Mouse (Mus musculus) megakaryocyte-erythroid progenitor cell, adult 5-6 weeks (primary cell): ENCODE results near the gene Srprb. TPM values are rescaled to one million over a fixed set of nuclear protein-coding genes. Genes with fewer than 3 reads are reported as not detected.
A peak's percentile ranks its signal among the peaks of the same experiment; 100 is the strongest.

Source experiments
- ATAC-seq: replicated peaks from 2 replicates; pipeline ENCODE4 v1.8.0; 2016; ENCODE audit warnings: mild to moderate bottlenecking, inconsistent platforms; ENCODE audit not compliant: severe bottlenecking, poor library complexity, low FRiP score, low TSS enrichment
- total RNA-seq, 2 experiments: library from RNA; stranded (forward) in 1 of 2; stranded (reverse) in 1 of 2; fragments of 200-1000, 215-1000 nt in 1 of 2; fragments of >200 nt in 1 of 2; fragmentation: Nextera tagmentation in 1 of 2; gene quantifications; 2 replicates each; pipeline ENCODE4 v1.2.3; 2014 to 2017

The Srprb gene
- 22.4 and 25.2 TPM in 2 replicates for total RNA-seq (2014; fragmentation: Nextera tagmentation)
- 16.1 and 20.9 TPM in 2 replicates for total RNA-seq (2017)

- peak; percentile 99 for ATAC-seq
These were observed at the start of gene Srprb for GRCm38 (mm10) chr9:103201561-103202260. TSS of gene Srprb (minus strand) at chr9:103202137.

GRCm38 (mm10) chr9:103248618-103249017 lies 46.7 kb upstream of the Srprb start:
- ATAC-seq = no peak

GRCm38 (mm10) chr9:103246526-103247168 lies 44.7 kb upstream of the Srprb start:
- peak; percentile 90 for ATAC-seq

- ATAC-seq = no peak
These were observed 41.7 kb upstream of the Srprb start for GRCm38 (mm10) chr9:103243640-103244039.

- ATAC-seq = no peak
These were observed 39.3 kb upstream of the Srprb start for GRCm38 (mm10) chr9:103241206-103241605.

- ATAC-seq = no peak
These were observed 37.5 kb upstream of the Srprb start for GRCm38 (mm10) chr9:103239471-103239870.

- no peak for ATAC-seq
These were observed 32.7 kb upstream of the Srprb start for GRCm38 (mm10) chr9:103234565-103235165.

- ATAC-seq = no peak
These were observed 32.1 kb upstream of the Srprb start for GRCm38 (mm10) chr9:103234059-103234458.

GRCm38 (mm10) chr9:103233006-103233395 lies 31.1 kb upstream of the Srprb start:
- no peak for ATAC-seq

- ATAC-seq = no peak
These were observed 30.5 kb upstream of the Srprb start for GRCm38 (mm10) chr9:103232232-103233005.

GRCm38 (mm10) chr9:103230151-103230951 lies 28.4 kb upstream of the Srprb start, which contains the start of the genes Gm20425 and Trf:
TSS of gene Gm20425 (minus strand) at chr9:103230307.
TSS of gene Trf (minus strand) at chr9:103230444.
- ATAC-seq = peak; percentile 40

- no peak for ATAC-seq
These were observed 27.3 kb upstream of the Srprb start for GRCm38 (mm10) chr9:103229037-103229867.

GRCm38 (mm10) chr9:103228370-103229003 lies 26.6 kb upstream of the Srprb start:
- ATAC-seq = no peak

- ATAC-seq = no peak
These were observed 25.8 kb upstream of the Srprb start for GRCm38 (mm10) chr9:103227760-103228159.

- ATAC-seq = no peak
These were observed 24.9 kb upstream of the Srprb start for GRCm38 (mm10) chr9:103226806-103227205.

- peak; percentile 87 for ATAC-seq
These were observed 23.5 kb upstream of the Srprb start for GRCm38 (mm10) chr9:103225464-103225863.

GRCm38 (mm10) chr9:103224721-103225120 lies 22.8 kb upstream of the Srprb start:
- ATAC-seq = no peak

- ATAC-seq = no peak
These were observed 12.3 kb upstream of the Srprb start for GRCm38 (mm10) chr9:103214281-103214680.
